Mouse (Mus musculus): Measurements from ENCODE around the gene 2210418O10Rik. TPM values are rescaled to one million over a fixed set of nuclear protein-coding genes. Genes with fewer than 3 reads are reported as not detected.
"Not testable (repeated sequence)": the region's sequence is repeated elsewhere in the genome, so short reads cannot be mapped to it uniquely, and the experiment has no call there.

2210418O10Rik gene
- polyA plus RNA-seq (2017; shearing (Covaris generic)): 1 to 10 TPM in 1 of 2 experiments, not detected in 1; 2.5 TPM

DNA sequence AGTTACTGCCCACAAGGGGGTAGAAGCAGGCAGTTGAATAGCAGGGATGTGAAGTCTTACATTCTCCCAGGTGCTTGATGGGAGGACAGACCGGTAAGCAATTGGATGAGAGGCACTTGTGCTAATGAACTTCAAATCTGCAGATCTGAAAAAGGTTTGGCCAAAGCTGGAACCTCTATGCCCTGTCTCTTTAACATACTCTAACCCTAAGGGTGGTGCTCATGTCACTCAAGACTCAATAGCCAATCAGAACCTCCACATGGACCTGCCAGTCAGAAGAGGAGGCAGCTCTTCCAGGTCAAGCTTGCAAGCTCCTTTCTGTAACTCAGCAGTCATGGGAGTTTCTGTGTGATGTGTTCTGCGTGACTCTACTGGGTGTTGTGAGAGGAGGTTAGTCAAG, at the start of gene 2210418O10Rik:
TSS of gene 2210418O10Rik (plus strand) at position 301 of the 400 bp plus-strand sequence.
- ATAC-seq: not testable (repeated sequence)

DNA sequence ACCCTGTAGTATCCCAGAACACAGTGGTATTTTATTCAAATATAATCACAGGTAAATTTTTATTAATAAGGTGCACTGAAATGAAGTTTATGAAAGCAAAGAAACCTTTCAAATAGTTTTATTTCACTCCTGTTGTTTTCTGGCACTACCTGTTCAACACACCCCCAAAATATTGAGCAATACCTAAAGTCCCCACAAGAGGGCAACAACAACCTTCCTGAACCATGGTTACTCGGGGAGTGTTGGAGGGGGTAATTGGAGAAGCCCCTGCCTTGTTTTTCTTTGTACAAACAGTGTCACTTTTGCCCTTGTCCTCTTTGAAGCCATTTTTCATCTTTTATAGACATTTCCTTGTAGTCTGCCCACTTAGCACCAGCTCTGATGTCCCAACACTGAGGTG, 22.1 kb downstream of the 2210418O10Rik start:
- not testable (repeated sequence) for ATAC-seq

Other genes with a start within 250 kb of the 2210418O10Rik start
- under 1 TPM; 0.28 to 0.41 TPM for gene Gm2004, start 76.7 kb upstream of the 2210418O10Rik start, polyA plus RNA-seq (2017; shearing (Covaris generic))
- not detected for gene Gm11009, start 92.9 kb downstream of the 2210418O10Rik start, polyA plus RNA-seq (2017; shearing (Covaris generic))
- gene Gm14435, start 197.0 kb downstream of the 2210418O10Rik start, polyA plus RNA-seq (2017; shearing (Covaris generic)): 10 to 100 TPM in 1 of 2 experiments, 1 to 10 TPM in 1; 6.4 to 18.4 TPM